Mouse (Mus musculus) gastrocnemius, postnatal 10 days (tissue): Measurements from ENCODE around the gene Olfr1373. TPM values are rescaled to one million over a fixed set of nuclear protein-coding genes. Genes with fewer than 3 reads are reported as not detected.
A peak's percentile ranks its signal among the peaks of the same experiment; 100 is the strongest.

ENCODE experiments used
- DNase-seq: peaks from one replicate; pipeline ENCODE4 v3.0.0; 2021; ENCODE audit warnings: mixed read lengths
- microRNA-seq, 2 experiments: library from miRNA; unstranded; fragments of <30 nt; microRNA quantifications; one replicate each; pipeline ENCODE4 v1.2.0; 2021
- total RNA-seq, 2 experiments: library from RNA; stranded (reverse); gene quantifications; 2 replicates each; pipeline ENCODE4 v1.2.3; 2021

Gene Olfr1373
- total RNA-seq, 2 experiments from 2014 or later, result not detected

GRCm38 (mm10) chr11:52106037-52106436 lies 39.3 kb downstream of the Olfr1373 start:
- no peak for DNase-seq

- DNase-seq, result no peak
These were observed 39.8 kb downstream of the Olfr1373 start for GRCm38 (mm10) chr11:52105503-52105902.

GRCm38 (mm10) chr11:52102977-52103376 lies 42.4 kb downstream of the Olfr1373 start:
- DNase-seq, result no peak

DNA sequence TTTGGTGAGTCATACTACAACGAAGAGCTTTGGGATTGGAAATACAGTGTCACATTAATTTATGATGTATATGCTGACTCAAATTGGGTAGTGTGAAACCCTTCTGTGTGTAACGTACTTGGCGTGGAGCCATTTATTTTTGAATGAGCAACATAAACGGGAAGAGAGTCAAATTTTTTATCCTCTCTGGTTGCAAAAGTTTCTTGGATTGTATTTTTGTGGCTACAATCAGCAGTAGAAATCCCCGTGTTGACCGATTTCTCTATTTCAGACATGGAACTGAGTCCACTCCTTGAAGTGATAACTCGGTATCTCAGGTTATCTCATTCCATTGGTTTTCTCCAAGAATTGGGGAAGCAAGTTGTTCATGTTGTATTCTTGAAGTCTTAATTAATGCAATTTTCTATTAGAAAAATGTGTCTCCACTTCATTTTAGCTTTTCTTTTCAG lies 45.5 kb downstream of the Olfr1373 start:
- DNase-seq, result no peak

DNA sequence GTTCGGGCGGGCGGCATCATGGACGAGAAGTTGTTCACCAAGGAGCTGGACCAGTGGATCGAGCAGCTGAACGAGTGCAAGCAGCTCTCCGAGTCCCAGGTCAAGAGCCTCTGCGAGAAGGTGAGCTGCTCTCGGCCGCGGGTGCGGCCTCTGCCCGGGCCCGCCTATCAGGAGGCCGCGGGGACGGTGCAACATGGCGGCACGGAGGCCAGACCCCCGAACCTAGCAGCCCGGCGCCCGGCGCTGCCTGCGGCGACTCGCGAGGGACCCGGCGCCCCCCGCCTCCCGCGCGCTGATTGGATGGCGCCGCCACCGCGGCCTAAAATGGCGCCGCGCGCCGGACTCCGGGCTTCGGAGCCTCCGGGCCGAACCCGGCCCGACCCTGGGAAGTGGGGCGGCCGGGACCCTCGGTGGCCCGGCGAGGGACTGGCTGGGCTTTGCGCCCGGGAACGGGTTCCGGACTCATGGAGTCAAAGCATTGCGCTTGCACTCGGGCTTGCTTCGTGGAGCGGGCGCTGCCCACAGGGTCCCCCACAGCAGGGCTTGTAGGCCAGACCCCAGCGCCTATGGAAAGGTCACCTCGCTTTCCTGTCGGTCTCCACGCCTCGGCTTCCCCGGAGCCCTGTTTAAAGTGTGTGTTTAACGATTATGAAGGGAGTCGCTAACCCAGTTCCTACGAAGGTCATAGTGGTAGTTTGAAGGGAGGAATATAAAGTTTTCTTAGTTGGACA lies 46.1 kb downstream of the Olfr1373 start:
- DNase-seq, result peak; percentile 81

- DNase-seq, result peak; percentile 98
These were observed 46.9 kb downstream of the Olfr1373 start, which contains the start of gene Ppp2ca for GRCm38 (mm10) chr11:52098398-52098946. Gene Ppp2ca, plus strand, starts transcription at chr11:52098681.

- no peak for DNase-seq
These were observed 47.7 kb downstream of the Olfr1373 start for GRCm38 (mm10) chr11:52097596-52097995.

- no peak for DNase-seq
These were observed 48.3 kb downstream of the Olfr1373 start for GRCm38 (mm10) chr11:52097016-52097415.

Small RNA genes lying within 50 kb of the gene (microRNA-seq; reads per million reads assigned to microRNA genes)
- 0 reads per million in 2 experiments for gene Gm24157
- 1.3 to 2.8 reads per million in 2 experiments for gene Mir3061

Other genes starting within 250 kb of the Olfr1373 start
- gene Cdkn2aipnl, start 177.9 kb downstream of the Olfr1373 start, total RNA-seq, result 10 to 100 TPM; 15.7 to 18.4 TPM
- 100 to 1,000 TPM; 241 to 249 TPM for gene Ube2b, start 144.8 kb downstream of the Olfr1373 start, total RNA-seq
- 1 to 10 TPM; 5.5 to 5.9 TPM for gene Cdkl3, start 141.3 kb downstream of the Olfr1373 start, total RNA-seq
- 10 to 100 TPM; 46.2 to 50.1 TPM for gene Ppp2ca, start 46.8 kb downstream of the Olfr1373 start, total RNA-seq
- not detected for gene Olfr1371, start 68.5 kb upstream of the Olfr1373 start, total RNA-seq
- 100 to 1,000 TPM; 254 to 257 TPM for gene Skp1a, start 86.5 kb upstream of the Olfr1373 start, total RNA-seq
- gene Tcf7, start 137.5 kb upstream of the Olfr1373 start, total RNA-seq, result 1 to 10 TPM; 2.0 to 4.6 TPM
- 1,000 to 10,000 TPM; 1,018 to 1,167 TPM for gene Vdac1, start 215.3 kb upstream of the Olfr1373 start, total RNA-seq